Mouse (Mus musculus) stomach, postnatal 0 days (tissue): ENCODE results near the gene Necab3.

Source experiments
- CTCF ChIP-seq: IDR thresholded peaks from 2 replicates; pipeline ENCODE4 v1.5.1; 2016; ENCODE audit warnings: antibody characterized with exemption, low read depth, mild to moderate bottlenecking, moderate library complexity
- EP300 ChIP-seq: optimal IDR thresholded peaks from 2 replicates; pipeline ENCODE3; 2016; ENCODE audit warnings: antibody characterized with exemption

DNA sequence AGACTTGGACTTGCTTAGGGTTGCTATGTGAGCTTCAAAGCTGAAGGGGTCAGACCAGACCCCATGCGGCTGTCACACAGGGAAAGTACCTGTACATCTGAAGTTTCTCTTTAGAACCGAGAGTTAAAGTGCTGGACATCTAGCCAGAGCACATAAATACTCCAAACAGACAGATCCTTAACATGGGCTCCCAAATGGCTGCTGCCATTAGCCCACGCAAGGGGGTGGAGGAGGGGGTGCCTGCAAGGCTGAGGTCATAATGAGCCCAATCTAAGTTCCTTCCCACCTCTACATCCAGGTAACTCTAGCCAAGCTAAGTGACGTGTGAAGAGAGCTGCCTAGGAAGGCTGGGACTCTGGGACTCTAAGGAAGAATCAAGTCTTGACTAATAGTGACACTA lies 7.2 kb downstream of the Necab3 start, which contains the start of gene Actl10:
- no peak for TF ChIP-seq EP300
- no peak for TF ChIP-seq CTCF
